13 mouse cellular contexts compared by ENCODE assay signal in genomic region chr12:73325617-73326016, GRCm38 (mm10). TPM values are rescaled to one million over a fixed set of nuclear protein-coding genes. Genes with fewer than 3 reads are reported as not detected.
DNase-seq lines count a peak whose midpoint lies in the region; ATAC-seq and TF ChIP-seq lines count a peak whose summit lies in the region.
"Had no signal": no experiment of that assay in that cellular context is flagged by ENCODE, and none has a peak within 500 bp of the region (broad histone marks: within the 10 kb centered on the region; RNA-seq: fewer than 3 reads in every experiment).

No protein-coding gene starts in this region.

- ATAC-seq in heart, embryonic 15.5 days (replicated peaks; ENCODE audit: insufficient number of reproducible peaks, insufficient read depth, low FRiP score, low read depth) = peak; percentile 80; the same call in 1 of the 2 replicates
- ATAC-seq in granulocyte monocyte progenitor cell, adult 5-6 weeks (replicated peaks; ENCODE audit: poor library complexity, severe bottlenecking) = no peak
- ATAC-seq: forebrain, embryonic 16.5 days had no signal

- H3K27me3 ChIP-seq in heart, embryonic 15.5 days = no peaks in the 10 kb centered on the region
- H3K27me3 ChIP-seq: embryonic facial prominence, embryonic 12.5 days; midbrain, embryonic 12.5 days had no signal

- peak; percentile 45 for DNase-seq in 3134 (ENCODE audit: extremely low read depth, insufficient read length, low spot score)
- DNase-seq in 3T3-L1 (ENCODE audit: low read depth, low spot score) = peak; percentile 71
- no peak for DNase-seq in urinary bladder, postnatal 10 days (ENCODE audit: low spot score)
- no peak for DNase-seq in cerebellum, postnatal 14 days
- DNase-seq in left cerebral cortex, postnatal 4 days = no peak
- DNase-seq: lung, embryonic 14.5 days; right cerebral cortex, postnatal 4 days had no signal

- no peak overlapping the region for H3K4me3 ChIP-seq in embryonic fibroblast, embryonic 13.5 days (ENCODE audit: insufficient read depth, low read length)
- H3K4me3 ChIP-seq in heart, embryonic 15.5 days = no peak overlapping the region
- H3K4me3 ChIP-seq: embryonic facial prominence, embryonic 12.5 days; midbrain, embryonic 12.5 days had no signal

- no peak for TF ChIP-seq POLR2A in embryonic fibroblast, embryonic 13.5 days (IDR thresholded peaks at IDR 0.05; ENCODE audit: low read depth, low read length)

- H3K36me3 ChIP-seq in heart, embryonic 15.5 days = no peaks in the 10 kb centered on the region
- H3K36me3 ChIP-seq: embryonic facial prominence, embryonic 12.5 days; midbrain, embryonic 12.5 days had no signal

- 0 out of 2 replicates have a peak, but pooled peaks cover 4% of the 10 kb centered on the region for H3K4me1 ChIP-seq in embryonic fibroblast, embryonic 13.5 days (ENCODE audit: control insufficient read depth, insufficient read depth, low read length)
- H3K4me1 ChIP-seq in heart, embryonic 15.5 days (replicated peaks) = peaks cover 17% of the 10 kb centered on the region
- H3K4me1 ChIP-seq: midbrain, embryonic 12.5 days had no signal

- no peaks in the 10 kb centered on the region for H3K9me3 ChIP-seq in heart, embryonic 15.5 days (replicated peaks)
- H3K9me3 ChIP-seq: embryonic facial prominence, embryonic 12.5 days; midbrain, embryonic 12.5 days had no signal

- H3K27ac ChIP-seq in embryonic fibroblast, embryonic 13.5 days (ENCODE audit: insufficient read depth, low read length) = peak overlapping the region; percentile 78; the same call in 1 of the 2 replicates
- peak overlapping the region; percentile 76 for H3K27ac ChIP-seq in heart, embryonic 15.5 days
- H3K27ac ChIP-seq: embryonic facial prominence, embryonic 12.5 days; midbrain, embryonic 12.5 days had no signal

- intact Hi-C loops in left cerebral cortex, postnatal 4 days (cut with DNase I) = no loop called here

- no peak overlapping the region; the same call in 1 of the 2 replicates for H3K4me2 ChIP-seq in heart, embryonic 15.5 days
- H3K4me2 ChIP-seq: embryonic facial prominence, embryonic 12.5 days; lung, embryonic 14.5 days; midbrain, embryonic 12.5 days had no signal

- TF ChIP-seq CTCF in embryonic fibroblast, embryonic 13.5 days (IDR thresholded peaks at IDR 0.05; ENCODE audit: borderline replicate concordance, insufficient read depth, low read length) = no peak

- no peak overlapping the region for H3K9ac ChIP-seq in heart, embryonic 15.5 days
- H3K9ac ChIP-seq: embryonic facial prominence, embryonic 12.5 days; lung, embryonic 14.5 days; midbrain, embryonic 12.5 days had no signal

- 16% methylated on average over 4 of the region's 4 CpGs for WGBS in heart, embryonic 15.5 days

RNA-seq across cellular contexts. Expression of gene Slc38a6, which starts 39.0 kb away (rescaled TPM):
- 18.7 and 26.0 TPM in 2 replicates for polyA plus RNA-seq in embryonic fibroblast, embryonic 13.5 days (2011; ENCODE audit: insufficient read length, low read depth, missing spikeins)
- polyA plus RNA-seq in heart, embryonic 15.5 days (2015; fragmentation: Nextera tagmentation; extraction: Ambion mirVana) = 4.9 and 5.3 TPM in 2 replicates
- 10.8 and 14.5 TPM in 2 replicates for total RNA-seq in granulocyte monocyte progenitor cell, adult 5-6 weeks (2014; fragmentation: Nextera tagmentation)
- 2.8 and 3.1 TPM in 2 replicates for total RNA-seq in granulocyte monocyte progenitor cell, adult 5-6 weeks (2017)
- 10 to 100 TPM; 16.1 to 18.4 TPM for total RNA-seq in left cerebral cortex, postnatal 4 days (2021)

RNA-seq across cellular contexts. Expression of gene Trmt5, which starts 39.1 kb away (rescaled TPM):
- 25.6 and 29.3 TPM in 2 replicates for polyA plus RNA-seq in embryonic fibroblast, embryonic 13.5 days (2011; ENCODE audit: insufficient read length, low read depth, missing spikeins)
- polyA plus RNA-seq in heart, embryonic 15.5 days (2015; fragmentation: Nextera tagmentation; extraction: Ambion mirVana) = 12.4 and 13.5 TPM in 2 replicates
- 28.0 and 29.2 TPM in 2 replicates for total RNA-seq in granulocyte monocyte progenitor cell, adult 5-6 weeks (2014; fragmentation: Nextera tagmentation)
- 29.9 and 33.0 TPM in 2 replicates for total RNA-seq in granulocyte monocyte progenitor cell, adult 5-6 weeks (2017)
- total RNA-seq in left cerebral cortex, postnatal 4 days (2021) = 10 to 100 TPM; 13.6 to 16.4 TPM

Comparison
In these comparisons a context has a peak if more than half of its experiments do, and no peak if none do; other contexts are left out.
1. DNase-seq: peak in 3134 (single experiment) and 3T3-L1 (single experiment); none in urinary bladder, postnatal 10 days (single experiment), cerebellum, postnatal 14 days (0 of 2) and left cerebral cortex, postnatal 4 days (single experiment).